Mouse (Mus musculus) adrenal gland, adult 8-10 months (tissue): ENCODE results near the gene Ckap2. TPM values are rescaled to one million over a fixed set of nuclear protein-coding genes. Genes with fewer than 3 reads are reported as not detected.

ENCODE experiments used
- DNase-seq: peaks from one replicate; pipeline ENCODE4 v3.0.0; 2022
- total RNA-seq, 4 experiments: library from RNA; stranded (reverse); gene quantifications; 2 replicates each; pipeline ENCODE4 v1.2.4; 2022

Gene Ckap2
- 1 to 10 TPM; 1.4 to 5.5 (median 3.2) TPM for total RNA-seq

- DNase-seq: peak; percentile 86
Measured at GRCm38 (mm10) chr8:22185431-22186397, at the start of gene Ckap2. Ckap2 (minus strand) TSS chr8:22185819.

- no peak for DNase-seq
Measured at GRCm38 (mm10) chr8:22228621-22229020, 43.0 kb upstream of the Ckap2 start.

- DNase-seq: peak; percentile 45
Measured at GRCm38 (mm10) chr8:22227061-22227877, 41.6 kb upstream of the Ckap2 start, which contains the start of gene Thsd1. Thsd1 (plus strand) TSS chr8:22227313.

GRCm38 (mm10) chr8:22226361-22226760 is 40.7 kb upstream of the Ckap2 start:
- DNase-seq: no peak

GRCm38 (mm10) chr8:22214826-22215225 is 29.2 kb upstream of the Ckap2 start:
- DNase-seq: peak; percentile 87

GRCm38 (mm10) chr8:22209012-22209411 is 23.4 kb upstream of the Ckap2 start:
- DNase-seq: no peak

GRCm38 (mm10) chr8:22207535-22207934 is 21.9 kb upstream of the Ckap2 start:
- DNase-seq: no peak

GRCm38 (mm10) chr8:22199481-22199880 is 13.9 kb upstream of the Ckap2 start:
- no peak for DNase-seq

- DNase-seq: no peak
Measured at GRCm38 (mm10) chr8:22197914-22198313, 12.3 kb upstream of the Ckap2 start.

- no peak for DNase-seq
Measured at GRCm38 (mm10) chr8:22193432-22194010, 7.9 kb upstream of the Ckap2 start.

- DNase-seq: peak; percentile 77
Measured at GRCm38 (mm10) chr8:22192660-22193431, 7.2 kb upstream of the Ckap2 start, which contains the start of gene Vps36. Vps36 (plus strand) TSS chr8:22192809.

- no peak for DNase-seq
Measured at GRCm38 (mm10) chr8:22184884-22185283, 735 bp downstream of the Ckap2 start.

- no peak for DNase-seq
Measured at GRCm38 (mm10) chr8:22175966-22176365, 9.7 kb downstream of the Ckap2 start.

- no peak for DNase-seq
Measured at GRCm38 (mm10) chr8:22169167-22169566, 16.5 kb downstream of the Ckap2 start.

- DNase-seq: peak; percentile 80
Measured at GRCm38 (mm10) chr8:22166080-22166603, 19.5 kb downstream of the Ckap2 start, which contains the start of gene Nek3. Nek3 (minus strand) TSS chr8:22166435.

GRCm38 (mm10) chr8:22165251-22166079 is 20.2 kb downstream of the Ckap2 start:
- DNase-seq: no peak

GRCm38 (mm10) chr8:22164431-22164830 is 21.2 kb downstream of the Ckap2 start:
- no peak for DNase-seq

- DNase-seq: no peak
Measured at GRCm38 (mm10) chr8:22162206-22162605, 23.4 kb downstream of the Ckap2 start.

GRCm38 (mm10) chr8:22150345-22150663 is 35.3 kb downstream of the Ckap2 start:
- DNase-seq: no peak

GRCm38 (mm10) chr8:22149643-22150344 is 35.8 kb downstream of the Ckap2 start:
- no peak for DNase-seq
